Mouse (Mus musculus): ENCODE data around the gene Mtus2.

GRCm38 (mm10) chr5:148211831-148212230, 254.7 kb downstream of the Mtus2 start:
- TF ChIP-seq SIN3A (IDR thresholded peaks at IDR 0.05; ENCODE audit: low read length) = no peak
- TF ChIP-seq CTCF (IDR thresholded peaks at IDR 0.05 in 2 of 3, conservative IDR thresholded peaks at IDR 0.05 in 1 of 3; ENCODE audit: control insufficient read depth in 1 of 3, insufficient read depth in 1 of 3, low read depth in 2 of 3, low read length in 3 of 3, poor library complexity in 1 of 3, severe bottlenecking in 1 of 3) = no peak
- no peak for TF ChIP-seq NELFE (IDR thresholded peaks at IDR 0.05; ENCODE audit: low read depth, low read length)
- no peak for TF ChIP-seq E2F4 (IDR thresholded peaks at IDR 0.05; ENCODE audit: borderline replicate concordance, low read depth, low read length)
- TF ChIP-seq EP300 (IDR thresholded peaks at IDR 0.05; ENCODE audit: low read depth in 1 of 2, low read length in 2 of 2) = no peak
- TF ChIP-seq ZKSCAN1 (IDR thresholded peaks at IDR 0.05; ENCODE audit: low read depth, low read length) = no peak
- TF ChIP-seq TCF12 (IDR thresholded peaks at IDR 0.05; ENCODE audit: low read depth, low read length) = no peak
- no peak for TF ChIP-seq CHD1 (IDR thresholded peaks at IDR 0.05; ENCODE audit: low read depth, low read length)
- TF ChIP-seq POLR2AphosphoS2 (IDR thresholded peaks at IDR 0.05; ENCODE audit: low read length) = no peak
- no peak for TF ChIP-seq ELF1 (IDR thresholded peaks at IDR 0.05; ENCODE audit: low read depth, low read length)
